Mouse (Mus musculus): ENCODE measurements around the gene Ces3a. TPM values are rescaled to one million over a fixed set of nuclear protein-coding genes. Genes with fewer than 3 reads are reported as not detected.
A peak's percentile ranks its signal among the peaks of the same experiment; 100 is the strongest.
"Not testable (repeated sequence)": the region's sequence is repeated elsewhere in the genome, so short reads cannot be mapped to it uniquely, and the experiment has no call there.

Gene Ces3a
- polyA plus RNA-seq, 1 experiment from 2014 or later, result not detected

DNA sequence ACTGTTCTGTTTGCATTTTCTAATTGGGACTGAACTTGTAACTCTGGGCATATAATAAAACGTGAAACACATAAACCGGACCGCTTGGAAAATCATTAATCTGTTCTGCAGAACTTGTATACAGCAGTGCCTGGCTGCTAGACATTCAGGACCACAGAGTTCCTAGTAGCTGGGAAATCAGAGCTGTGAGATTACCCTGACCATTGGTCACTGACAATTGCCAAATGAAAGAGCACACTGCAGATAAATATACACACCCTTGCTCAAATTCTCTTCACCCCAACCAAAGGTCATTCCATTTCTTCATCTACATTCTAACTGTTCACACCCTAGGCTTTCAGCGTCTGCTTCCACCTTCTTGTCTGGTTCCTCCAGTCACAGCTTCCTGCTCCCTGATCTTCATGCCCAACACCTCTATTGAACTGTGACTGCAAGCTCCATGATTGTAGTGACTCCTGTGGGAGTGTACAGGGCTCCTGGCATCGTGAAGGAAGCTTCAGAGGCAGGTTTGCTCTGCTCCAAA, 32.5 kb downstream of the Ces3a start:
- no peak overlapping the region for H3K9ac ChIP-seq (ENCODE audit: low read length)
- no peaks in the 10 kb centered on the region for H3K36me3 ChIP-seq (ENCODE audit: control insufficient read depth, insufficient read depth, low read length)
- H3K4me1 ChIP-seq (ENCODE audit: control insufficient read depth, insufficient read depth, low read length), result no peaks in the 10 kb centered on the region
- H3K27me3 ChIP-seq (ENCODE audit: control insufficient read depth, insufficient read depth, low read length), result no peaks in the 10 kb centered on the region
- no peak overlapping the region for H3K27ac ChIP-seq (ENCODE audit: low read length)
- H3K4me2 ChIP-seq (ENCODE audit: low read depth, low read length), result no peak overlapping the region
- no peak for ATAC-seq (ENCODE audit: insufficient read depth, low FRiP score)
- H3K4me3 ChIP-seq (replicated peaks; ENCODE audit: low read length), result no peak overlapping the region
- H3K9me3 ChIP-seq (replicated peaks; ENCODE audit: control insufficient read depth, low read length), result no peaks in the 10 kb centered on the region
- 58% methylated on average over 5 of the region's 5 CpGs for WGBS

GRCm38 (mm10) chr8:105083449-105084050, 35.1 kb downstream of the Ces3a start, which contains the start of gene Ces3b:
Gene Ces3b (plus strand): TSS chr8:105083753.
- no peaks in the 10 kb centered on the region for H3K9me3 ChIP-seq (replicated peaks; ENCODE audit: control insufficient read depth, low read length)
- H3K27me3 ChIP-seq (ENCODE audit: control insufficient read depth, insufficient read depth, low read length), result no peaks in the 10 kb centered on the region
- WGBS, result 53% methylated on average over 7 of the region's 7 CpGs
- no peak for ATAC-seq (ENCODE audit: insufficient read depth, low FRiP score)
- no peak within 1 kb of the TSS for H3K9ac ChIP-seq (ENCODE audit: low read length)
- no peaks in the 10 kb centered on the region for H3K36me3 ChIP-seq (ENCODE audit: control insufficient read depth, insufficient read depth, low read length)
- H3K4me1 ChIP-seq (ENCODE audit: control insufficient read depth, insufficient read depth, low read length), result no peaks in the 10 kb centered on the region
- no peak within 1 kb of the TSS for H3K27ac ChIP-seq (ENCODE audit: low read length)
- H3K4me2 ChIP-seq (ENCODE audit: low read depth, low read length), result no peak within 1 kb of the TSS
- H3K4me3 ChIP-seq (replicated peaks; ENCODE audit: low read length), result no peak within 1 kb of the TSS

GRCm38 (mm10) chr8:105088166-105088565, 39.8 kb downstream of the Ces3a start:
- H3K4me1 ChIP-seq (ENCODE audit: control insufficient read depth, insufficient read depth, low read length); H3K9ac ChIP-seq (ENCODE audit: low read length); H3K36me3 ChIP-seq (ENCODE audit: control insufficient read depth, insufficient read depth, low read length); H3K4me3 ChIP-seq (replicated peaks; ENCODE audit: low read length); H3K9me3 ChIP-seq (replicated peaks; ENCODE audit: control insufficient read depth, low read length); H3K27me3 ChIP-seq (ENCODE audit: control insufficient read depth, insufficient read depth, low read length); H3K4me2 ChIP-seq (ENCODE audit: low read depth, low read length); H3K27ac ChIP-seq (ENCODE audit: low read length); ATAC-seq (ENCODE audit: insufficient read depth, low FRiP score): not testable (repeated sequence)
- 75% methylated on average over 4 of the region's 5 CpGs for WGBS

GRCm38 (mm10) chr8:105088581-105088980, 40.2 kb downstream of the Ces3a start:
- no peak for ATAC-seq (ENCODE audit: insufficient read depth, low FRiP score)
- 70% methylated on average over 4 of the region's 4 CpGs for WGBS

GRCm38 (mm10) chr8:105093992-105094391, 45.6 kb downstream of the Ces3a start:
- ATAC-seq (ENCODE audit: insufficient read depth, low FRiP score), result peak; percentile 29; the same call in 1 of the 2 replicates
- Histone ChIP-seq H3K4me1 (ENCODE audit: control insufficient read depth, insufficient read depth, low read length) (no peaks in the 10 kb centered on the region), H3K9me3 (replicated peaks; ENCODE audit: control insufficient read depth, low read length) (no peaks in the 10 kb centered on the region), H3K4me2 (ENCODE audit: low read depth, low read length) (no peak overlapping the region), H3K4me3 (replicated peaks; ENCODE audit: low read length) (no peak overlapping the region), H3K36me3 (ENCODE audit: control insufficient read depth, insufficient read depth, low read length) (no peaks in the 10 kb centered on the region), H3K27me3 (ENCODE audit: control insufficient read depth, insufficient read depth, low read length) (no peaks in the 10 kb centered on the region), H3K27ac (ENCODE audit: low read length) (no peak overlapping the region), H3K9ac (ENCODE audit: low read length) (no peak overlapping the region)
- 78% methylated on average over 3 of the region's 3 CpGs for WGBS

More at GRCm38 (mm10) chr8:105088581-105088980, 40.2 kb downstream of the Ces3a start:
- Histone ChIP-seq H3K4me1 (ENCODE audit: control insufficient read depth, insufficient read depth, low read length) (no peaks in the 10 kb centered on the region), H3K4me3 (replicated peaks; ENCODE audit: low read length) (no peak overlapping the region), H3K9me3 (replicated peaks; ENCODE audit: control insufficient read depth, low read length) (no peaks in the 10 kb centered on the region), H3K9ac (ENCODE audit: low read length) (no peak overlapping the region), H3K36me3 (ENCODE audit: control insufficient read depth, insufficient read depth, low read length) (no peaks in the 10 kb centered on the region), H3K27me3 (ENCODE audit: control insufficient read depth, insufficient read depth, low read length) (no peaks in the 10 kb centered on the region), H3K27ac (ENCODE audit: low read length) (no peak overlapping the region), H3K4me2 (ENCODE audit: low read depth, low read length) (no peak overlapping the region)

DNA sequence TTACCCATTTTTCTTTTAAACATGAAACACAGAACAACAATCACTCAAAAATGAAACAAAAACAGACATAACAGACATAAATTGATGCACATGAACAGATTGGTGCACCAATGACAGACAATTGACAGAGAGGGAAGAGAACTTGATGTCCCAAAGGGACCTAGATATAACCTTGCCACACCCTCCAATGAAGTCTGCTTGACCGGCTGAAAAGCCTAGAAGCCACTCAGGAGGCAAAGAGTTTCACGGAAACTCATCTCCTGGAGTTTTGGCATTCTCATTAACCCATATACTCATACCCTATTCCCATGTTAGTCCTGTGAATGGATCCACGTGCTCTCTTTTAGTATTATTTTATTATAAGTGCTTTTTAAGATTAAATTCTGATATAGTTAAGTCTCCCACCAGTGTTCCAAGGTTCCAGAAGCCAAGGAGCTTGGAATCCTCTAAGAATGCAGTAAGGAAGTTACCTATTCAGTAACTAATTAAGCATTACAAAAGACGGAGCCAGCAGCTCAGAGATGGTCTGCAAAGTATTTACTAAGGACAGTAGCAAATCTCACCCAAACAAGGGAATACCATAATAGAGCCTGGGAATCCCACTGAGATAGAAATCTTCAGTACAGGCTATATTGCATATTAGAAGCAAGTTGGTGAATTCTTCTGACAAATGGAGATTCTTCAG, 53.8 kb downstream of the Ces3a start:
- ATAC-seq (ENCODE audit: insufficient read depth, low FRiP score); H3K4me1 ChIP-seq (ENCODE audit: control insufficient read depth, insufficient read depth, low read length); H3K36me3 ChIP-seq (ENCODE audit: control insufficient read depth, insufficient read depth, low read length); H3K9ac ChIP-seq (ENCODE audit: low read length); H3K9me3 ChIP-seq (replicated peaks; ENCODE audit: control insufficient read depth, low read length); H3K4me2 ChIP-seq (ENCODE audit: low read depth, low read length); H3K27ac ChIP-seq (ENCODE audit: low read length); H3K4me3 ChIP-seq (replicated peaks; ENCODE audit: low read length); H3K27me3 ChIP-seq (ENCODE audit: control insufficient read depth, insufficient read depth, low read length): not testable (repeated sequence)
- WGBS, result 71% methylated on average over 4 of the region's 4 CpGs

GRCm38 (mm10) chr8:105103701-105104100, 55.3 kb downstream of the Ces3a start:
- H3K27ac ChIP-seq (ENCODE audit: low read length); H3K4me1 ChIP-seq (ENCODE audit: control insufficient read depth, insufficient read depth, low read length); H3K36me3 ChIP-seq (ENCODE audit: control insufficient read depth, insufficient read depth, low read length); H3K9me3 ChIP-seq (replicated peaks; ENCODE audit: control insufficient read depth, low read length); ATAC-seq (ENCODE audit: insufficient read depth, low FRiP score); H3K4me3 ChIP-seq (replicated peaks; ENCODE audit: low read length); H3K9ac ChIP-seq (ENCODE audit: low read length); H3K4me2 ChIP-seq (ENCODE audit: low read depth, low read length); H3K27me3 ChIP-seq (ENCODE audit: control insufficient read depth, insufficient read depth, low read length): not testable (repeated sequence)
- WGBS, result 82% methylated on average over 5 of the region's 5 CpGs

DNA sequence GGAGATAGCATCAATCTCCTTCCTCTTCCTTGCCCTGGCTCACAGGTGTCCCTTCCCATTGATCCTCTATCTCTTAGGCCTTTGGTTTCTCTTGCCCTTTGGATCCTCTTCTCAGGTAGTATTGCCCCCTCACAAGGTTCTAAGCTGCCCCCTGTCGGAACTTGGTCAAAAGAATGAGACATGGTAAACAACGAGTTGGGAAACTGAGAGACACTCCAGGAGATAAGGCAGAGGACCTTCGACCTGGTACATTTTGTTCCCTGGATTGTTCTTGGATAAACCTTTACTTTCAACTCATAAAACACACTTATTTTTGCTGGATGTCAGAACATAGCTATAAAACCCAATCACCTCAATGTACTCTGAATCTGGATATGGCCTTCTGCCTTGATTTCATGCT, 55.8 kb downstream of the Ces3a start:
- Histone ChIP-seq H3K36me3 (ENCODE audit: control insufficient read depth, insufficient read depth, low read length) (no peaks in the 10 kb centered on the region), H3K9ac (ENCODE audit: low read length) (no peak overlapping the region), H3K4me3 (replicated peaks; ENCODE audit: low read length) (no peak overlapping the region), H3K27me3 (ENCODE audit: control insufficient read depth, insufficient read depth, low read length) (no peaks in the 10 kb centered on the region), H3K4me2 (ENCODE audit: low read depth, low read length) (no peak overlapping the region), H3K9me3 (replicated peaks; ENCODE audit: control insufficient read depth, low read length) (no peaks in the 10 kb centered on the region), H3K4me1 (ENCODE audit: control insufficient read depth, insufficient read depth, low read length) (no peaks in the 10 kb centered on the region), H3K27ac (ENCODE audit: low read length) (no peak overlapping the region)
- ATAC-seq (ENCODE audit: insufficient read depth, low FRiP score), result no peak
- 82% methylated on average over 3 of the region's 3 CpGs for WGBS

All from stomach, embryonic 16.5 days (tissue).